In genomic region chr15:30649964-30650363, GRCm38 (mm10) we compare ENCODE assay signal across 19 mouse cellular contexts.
"Had no signal": no experiment of that assay in that cellular context is flagged by ENCODE, and none has a peak within 500 bp of the region (broad histone marks: within the 10 kb centered on the region; RNA-seq: fewer than 3 reads in every experiment).

No protein-coding gene starts in this region.

- ATAC-seq: liver, postnatal 0 days; midbrain, embryonic 15.5 days had no signal

- H3K27ac ChIP-seq: kidney, postnatal 0 days; limb, embryonic 12.5 days; limb, embryonic 15.5 days; liver, embryonic 14.5 days; midbrain, embryonic 12.5 days; midbrain, embryonic 15.5 days; stomach, postnatal 0 days had no signal

- H3K4me2 ChIP-seq: limb, embryonic 12.5 days; limb, embryonic 15.5 days; liver, embryonic 11.5 days; lung, embryonic 14.5 days; midbrain, embryonic 12.5 days; midbrain, embryonic 15.5 days had no signal

- H3K27me3 ChIP-seq: midbrain, embryonic 15.5 days had no signal

- H3K4me3 ChIP-seq: limb, embryonic 12.5 days; limb, embryonic 15.5 days; midbrain, embryonic 12.5 days; midbrain, embryonic 15.5 days had no signal

- DNase-seq: kidney, adult 2 months; kidney, postnatal 25 days; left cerebral cortex, postnatal 4 days; liver, postnatal 0 days; lung, embryonic 14.5 days; right cerebral cortex, adult 18-20 months; right cerebral cortex, postnatal 14 days; right cerebral cortex, postnatal 4 days; thymus, adult 2 months; thymus, postnatal 14 days; thymus, postnatal 4 days had no signal

- H3K4me1 ChIP-seq: limb, embryonic 12.5 days had no signal

- H3K9me3 ChIP-seq: limb, embryonic 12.5 days; limb, embryonic 15.5 days; midbrain, embryonic 12.5 days; midbrain, embryonic 15.5 days had no signal

- H3K9ac ChIP-seq: limb, embryonic 12.5 days; limb, embryonic 15.5 days; liver, embryonic 14.5 days; liver, postnatal 0 days; lung, embryonic 14.5 days; midbrain, embryonic 12.5 days; midbrain, embryonic 15.5 days had no signal

- H3K36me3 ChIP-seq: limb, embryonic 12.5 days; limb, embryonic 15.5 days; midbrain, embryonic 12.5 days; midbrain, embryonic 15.5 days had no signal
